Mouse (Mus musculus) forebrain, embryonic 15.5 days (tissue): Measurements from ENCODE around the gene Specc1. TPM values are rescaled to one million over a fixed set of nuclear protein-coding genes. Genes with fewer than 3 reads are reported as not detected.

ENCODE experiments used
- ATAC-seq: fragments of 200-750 bp; cut with Nextera tagmentation; replicated peaks from 2 replicates; pipeline ENCODE4 v1.8.0; 2017; ENCODE audit warnings: mild to moderate bottlenecking, moderate TSS enrichment, moderate library complexity
- H3K27ac ChIP-seq: fragments of 300-500 bp; sonication (generic); replicated peaks from 2 replicates; pipeline ENCODE4 v1.5.1; 2015; ENCODE audit warnings: mild to moderate bottlenecking, inconsistent platforms
- H3K27me3 ChIP-seq: fragments of 300-500 bp; sonication (generic); 2 replicates; pipeline ENCODE4 v1.6.1; 2015; ENCODE audit warnings: inconsistent platforms
- H3K36me3 ChIP-seq: fragments of 300-500 bp; sonication (generic); 2 replicates; pipeline ENCODE4 v1.6.1; 2015; ENCODE audit warnings: mild to moderate bottlenecking, inconsistent platforms
- H3K4me1 ChIP-seq: fragments of 300-500 bp; sonication (generic); 2 replicates; pipeline ENCODE4 v1.6.1; 2015; ENCODE audit warnings: inconsistent platforms
- H3K4me2 ChIP-seq: fragments of 300-500 bp; sonication (generic); replicated peaks from 2 replicates; pipeline ENCODE4 v1.6.1; 2015; ENCODE audit warnings: mild to moderate bottlenecking, inconsistent platforms
- H3K4me3 ChIP-seq: fragments of 300-500 bp; sonication (generic); 2 replicates; pipeline ENCODE4 v1.5.1; 2015; ENCODE audit warnings: mild to moderate bottlenecking, inconsistent platforms
- H3K9ac ChIP-seq: fragments of 300-500 bp; sonication (generic); replicated peaks from 2 replicates; pipeline ENCODE4 v1.6.1; 2015; ENCODE audit warnings: mild to moderate bottlenecking, inconsistent platforms
- H3K9me3 ChIP-seq: fragments of 300-500 bp; sonication (generic); 2 replicates; pipeline ENCODE4 v1.6.1; 2016; ENCODE audit warnings: inconsistent platforms
- WGBS: fragments of 180-500 bp; shearing (Covaris S2); methylation state at CpG from one replicate; pipeline ENCODE4 v1.1.7; 2015; ENCODE audit warnings: mixed read lengths; 5-methylcytosine and 5-hydroxymethylcytosine counted together
- polyA plus RNA-seq: library from polyadenylated mRNA; unstranded; fragments of >200 nt; fragmentation: Nextera tagmentation; extraction: Ambion mirVana; gene quantifications from 2 replicates; pipeline ENCODE4 v1.2.1, GENCODE M21; 2015

The Specc1 gene
- polyA plus RNA-seq, 1 experiment from 2014 or later, result 11.7 TPM

- 93% methylated on average over 12 of the region's 12 CpGs for WGBS
Observed at GRCm38 (mm10) chr11:62213384-62213989, 256.9 kb downstream of the Specc1 start.

GRCm38 (mm10) chr11:62215107-62215506, 258.5 kb downstream of the Specc1 start:
- no peak overlapping the region for H3K4me3 ChIP-seq
- no peak overlapping the region for H3K27ac ChIP-seq
- no peak overlapping the region for H3K4me2 ChIP-seq
- WGBS, result 55% methylated on average over 2 of the region's 2 CpGs
- no peaks in the 10 kb centered on the region for H3K27me3 ChIP-seq
- H3K9ac ChIP-seq, result no peak overlapping the region
- H3K36me3 ChIP-seq, result no peaks in the 10 kb centered on the region
- no peaks in the 10 kb centered on the region for H3K4me1 ChIP-seq
- ATAC-seq, result no peak
- H3K9me3 ChIP-seq, result no peaks in the 10 kb centered on the region

More at GRCm38 (mm10) chr11:62213384-62213989, 256.9 kb downstream of the Specc1 start:
- no peaks in the 10 kb centered on the region for H3K36me3 ChIP-seq
- no peak overlapping the region for H3K27ac ChIP-seq
- no peak overlapping the region for H3K9ac ChIP-seq
- H3K4me1 ChIP-seq, result no peaks in the 10 kb centered on the region
- no peak for ATAC-seq
- no peaks in the 10 kb centered on the region for H3K9me3 ChIP-seq
- H3K27me3 ChIP-seq, result no peaks in the 10 kb centered on the region
- H3K4me3 ChIP-seq, result no peak overlapping the region
- no peak overlapping the region for H3K4me2 ChIP-seq

GRCm38 (mm10) chr11:62217751-62218150, 261.2 kb downstream of the Specc1 start:
- H3K4me3 ChIP-seq, result no peak overlapping the region
- no peak for ATAC-seq
- H3K4me2 ChIP-seq, result no peak overlapping the region
- no peak overlapping the region for H3K9ac ChIP-seq
- H3K27me3 ChIP-seq, result no peaks in the 10 kb centered on the region
- H3K27ac ChIP-seq, result no peak overlapping the region
- no peaks in the 10 kb centered on the region for H3K4me1 ChIP-seq
- WGBS, result 52% methylated on average over 6 of the region's 6 CpGs
- no peaks in the 10 kb centered on the region for H3K36me3 ChIP-seq
- H3K9me3 ChIP-seq, result no peaks in the 10 kb centered on the region

- H3K27ac ChIP-seq, result no peak overlapping the region
- no peak for ATAC-seq
- WGBS, result 85% methylated on average over 7 of the region's 7 CpGs
Observed at GRCm38 (mm10) chr11:62220756-62221510, 264.4 kb downstream of the Specc1 start.

GRCm38 (mm10) chr11:62223416-62223815, 266.9 kb downstream of the Specc1 start:
- 94% methylated on average over 5 of the region's 5 CpGs for WGBS
- Histone ChIP-seq H3K4me2 (no peak overlapping the region), H3K27me3 (no peaks in the 10 kb centered on the region), H3K4me1 (no peaks in the 10 kb centered on the region), H3K36me3 (no peaks in the 10 kb centered on the region), H3K27ac (no peak overlapping the region), H3K4me3 (no peak overlapping the region), H3K9ac (no peak overlapping the region), H3K9me3 (no peaks in the 10 kb centered on the region)
- ATAC-seq, result no peak

More at GRCm38 (mm10) chr11:62220756-62221510, 264.4 kb downstream of the Specc1 start:
- no peaks in the 10 kb centered on the region for H3K4me1 ChIP-seq
- H3K4me3 ChIP-seq, result no peak overlapping the region
- no peaks in the 10 kb centered on the region for H3K36me3 ChIP-seq
- H3K27me3 ChIP-seq, result no peaks in the 10 kb centered on the region
- H3K9ac ChIP-seq, result no peak overlapping the region
- H3K9me3 ChIP-seq, result no peaks in the 10 kb centered on the region
- no peak overlapping the region for H3K4me2 ChIP-seq

- no peak overlapping the region for H3K9ac ChIP-seq
- H3K9me3 ChIP-seq, result no peaks in the 10 kb centered on the region
- no peak overlapping the region for H3K4me3 ChIP-seq
- H3K36me3 ChIP-seq, result no peaks in the 10 kb centered on the region
- H3K4me1 ChIP-seq, result no peaks in the 10 kb centered on the region
- WGBS, result 94% methylated on average over 7 of the region's 7 CpGs
- no peak for ATAC-seq
- H3K27ac ChIP-seq, result no peak overlapping the region
- H3K27me3 ChIP-seq, result no peaks in the 10 kb centered on the region
- no peak overlapping the region for H3K4me2 ChIP-seq
Observed at GRCm38 (mm10) chr11:62223962-62224361, 267.4 kb downstream of the Specc1 start.

- H3K9ac ChIP-seq, result no peak overlapping the region
- H3K4me3 ChIP-seq, result no peak overlapping the region
- no peak for ATAC-seq
- H3K9me3 ChIP-seq, result no peaks in the 10 kb centered on the region
- H3K27me3 ChIP-seq, result no peaks in the 10 kb centered on the region
- H3K4me2 ChIP-seq, result no peak overlapping the region
- H3K4me1 ChIP-seq, result no peaks in the 10 kb centered on the region
- 87% methylated on average over 4 of the region's 4 CpGs for WGBS
- no peaks in the 10 kb centered on the region for H3K36me3 ChIP-seq
- H3K27ac ChIP-seq, result no peak overlapping the region
Observed at GRCm38 (mm10) chr11:62224797-62225196, 268.2 kb downstream of the Specc1 start.

GRCm38 (mm10) chr11:62240631-62241261, 284.2 kb downstream of the Specc1 start:
- no peaks in the 10 kb centered on the region for H3K36me3 ChIP-seq
- 84% methylated on average over 12 of the region's 12 CpGs for WGBS
- no peak overlapping the region for H3K27ac ChIP-seq
- H3K9ac ChIP-seq, result no peak overlapping the region
- no peak for ATAC-seq
- H3K4me1 ChIP-seq, result no peaks in the 10 kb centered on the region
- H3K4me2 ChIP-seq, result no peak overlapping the region
- H3K4me3 ChIP-seq, result no peak overlapping the region
- H3K27me3 ChIP-seq, result no peaks in the 10 kb centered on the region
- H3K9me3 ChIP-seq, result no peaks in the 10 kb centered on the region

- Histone ChIP-seq H3K27me3 (peaks cover 5% of the 10 kb centered on the region), H3K27ac (no peak overlapping the region), H3K4me1 (peaks cover 8% of the 10 kb centered on the region; the same call in 1 of the 2 replicates), H3K9ac (no peak overlapping the region), H3K9me3 (no peaks in the 10 kb centered on the region), H3K4me2 (no peak overlapping the region), H3K36me3 (no peaks in the 10 kb centered on the region), H3K4me3 (no peak overlapping the region)
- no peak for ATAC-seq
- WGBS, result 87% methylated on average over 8 of the region's 8 CpGs
Observed at GRCm38 (mm10) chr11:62243871-62244270, 287.3 kb downstream of the Specc1 start.

GRCm38 (mm10) chr11:62244471-62244870, 287.9 kb downstream of the Specc1 start:
- 85% methylated on average over 4 of the region's 4 CpGs for WGBS
- Histone ChIP-seq H3K27ac (no peak overlapping the region), H3K9me3 (no peaks in the 10 kb centered on the region), H3K4me1 (peaks cover 13% of the 10 kb centered on the region), H3K36me3 (no peaks in the 10 kb centered on the region), H3K9ac (no peak overlapping the region), H3K27me3 (peaks cover 11% of the 10 kb centered on the region), H3K4me2 (no peak overlapping the region), H3K4me3 (no peak overlapping the region)
- ATAC-seq, result no peak

GRCm38 (mm10) chr11:62247759-62248400, 291.3 kb downstream of the Specc1 start:
- WGBS, result 41% methylated on average over 18 of the region's 18 CpGs
- no peak for ATAC-seq
- no peak overlapping the region for H3K27ac ChIP-seq
- H3K4me3 ChIP-seq, result peak overlapping the region; percentile 59
- H3K36me3 ChIP-seq, result no peaks in the 10 kb centered on the region
- peaks cover 18% of the 10 kb centered on the region for H3K4me1 ChIP-seq
- H3K4me2 ChIP-seq, result peak overlapping the region; percentile 97
- H3K9ac ChIP-seq, result peak overlapping the region; percentile 46; the same call in 1 of the 2 replicates
- peaks cover 29% of the 10 kb centered on the region for H3K27me3 ChIP-seq
- no peaks in the 10 kb centered on the region for H3K9me3 ChIP-seq
